Mouse (Mus musculus) testis, adult 2 months (tissue): Measurements from ENCODE around the gene Fam214b.

Experiments used
- CTCF ChIP-seq: fragments of 200-500 bp; IDR thresholded peaks from 2 replicates; pipeline ENCODE4 v1.5.1; 2012; ENCODE audit warnings: low read depth, mild to moderate bottlenecking, inconsistent platforms, low read length, moderate library complexity; ENCODE audit not compliant: control insufficient read depth, insufficient read depth, insufficient replicate concordance
- POLR2A ChIP-seq: fragments of 200-500 bp; IDR thresholded peaks from 2 replicates; pipeline ENCODE4 v1.6.1; 2012; ENCODE audit warnings: low read depth, mild to moderate bottlenecking, inconsistent platforms, low read length, moderate library complexity; ENCODE audit not compliant: control insufficient read depth

- no peak for TF ChIP-seq CTCF
- no peak for TF ChIP-seq POLR2A
These were observed 9.7 kb downstream of the Fam214b start for GRCm38 (mm10) chr4:43036356-43036755.
